Mouse (Mus musculus) thymus, postnatal 10 days (tissue): ENCODE results near the gene 9530003J23Rik.

Experiments
- DNase-seq, 2 experiments: peaks; one replicate each; pipeline ENCODE4 v3.0.0; 2021; ENCODE audit warnings: low spot score in 2 of 2

The 9530003J23Rik gene

GRCm38 (mm10) chr10:117185399-117186089, 53.0 kb downstream of the 9530003J23Rik start:
- no peak for DNase-seq
